Mouse (Mus musculus): ENCODE measurements at regions not wholly inside any gene's neighbourhood (a gene's known extent, or its start where the extent isn't known, plus 50 kb on each side); places are given as distances from the start of the nearest gene placed in this dataset.
"Not testable (repeated sequence)": the region's sequence is repeated elsewhere in the genome, so short reads cannot be mapped to it uniquely, and the experiment has no call there.

- Histone ChIP-seq H3K27ac (ENCODE audit: low read depth, low read length) (no peak overlapping the region), H3K27me3 (ENCODE audit: insufficient read depth, low read length) (no peaks in the 10 kb centered on the region), H3K36me3 (ENCODE audit: insufficient read depth, low read length) (no peaks in the 10 kb centered on the region), H3K9ac (replicated peaks; ENCODE audit: low read length, poor library complexity, severe bottlenecking) (no peak overlapping the region), H3K4me2 (ENCODE audit: low read depth, low read length, poor library complexity, severe bottlenecking) (no peak overlapping the region), H3K4me1 (ENCODE audit: insufficient read depth, low read length) (no peaks in the 10 kb centered on the region), H3K4me3 (ENCODE audit: low read depth, low read length) (no peak overlapping the region), H3K9me3 (ENCODE audit: low read length) (no peaks in the 10 kb centered on the region)
- ATAC-seq (ENCODE audit: low FRiP score) (no peak), DNase-seq (ENCODE audit: low spot score) (no peak)
- TF ChIP-seq CTCF (IDR thresholded peaks at IDR 0.05) = no peak
- 86% methylated on average over 2 of the region's 2 CpGs for WGBS
Observed at GRCm38 (mm10) chr17:16726904-16727303, 337.0 kb upstream of the Zfp960 start.

GRCm38 (mm10) chr17:16753090-16753489 lies 310.8 kb upstream of the Zfp960 start:
- Histone ChIP-seq H3K9me3 (ENCODE audit: low read length) (no peaks in the 10 kb centered on the region), H3K4me3 (ENCODE audit: low read depth, low read length) (no peak overlapping the region), H3K27ac (ENCODE audit: low read depth, low read length) (no peak overlapping the region), H3K4me1 (ENCODE audit: insufficient read depth, low read length) (no peaks in the 10 kb centered on the region), H3K9ac (replicated peaks; ENCODE audit: low read length, poor library complexity, severe bottlenecking) (no peak overlapping the region), H3K36me3 (ENCODE audit: insufficient read depth, low read length) (no peaks in the 10 kb centered on the region), H3K27me3 (ENCODE audit: insufficient read depth, low read length) (no peaks in the 10 kb centered on the region), H3K4me2 (ENCODE audit: low read depth, low read length, poor library complexity, severe bottlenecking) (no peak overlapping the region)
- ATAC-seq (ENCODE audit: low FRiP score) (peak; percentile 52), DNase-seq (ENCODE audit: low spot score) (peak; percentile 5)
- no peak for TF ChIP-seq CTCF (IDR thresholded peaks at IDR 0.05)
- WGBS = 57% methylated on average over 4 of the region's 4 CpGs

- H3K4me3 ChIP-seq (ENCODE audit: low read depth, low read length); DNase-seq (ENCODE audit: low spot score); ATAC-seq (ENCODE audit: low FRiP score); H3K9ac ChIP-seq (replicated peaks; ENCODE audit: low read length, poor library complexity, severe bottlenecking); H3K4me1 ChIP-seq (ENCODE audit: insufficient read depth, low read length); H3K4me2 ChIP-seq (ENCODE audit: low read depth, low read length, poor library complexity, severe bottlenecking); H3K36me3 ChIP-seq (ENCODE audit: insufficient read depth, low read length); H3K27ac ChIP-seq (ENCODE audit: low read depth, low read length); H3K9me3 ChIP-seq (ENCODE audit: low read length); H3K27me3 ChIP-seq (ENCODE audit: insufficient read depth, low read length): not testable (repeated sequence)
- WGBS = 97% methylated on average over 7 of the region's 7 CpGs
Observed at GRCm38 (mm10) chr17:16770587-16770986, 293.3 kb upstream of the Zfp960 start.

- DNase-seq (ENCODE audit: low spot score) (no peak), ATAC-seq (ENCODE audit: low FRiP score) (no peak)
- Histone ChIP-seq H3K4me1 (ENCODE audit: insufficient read depth, low read length) (no peaks in the 10 kb centered on the region), H3K27ac (ENCODE audit: low read depth, low read length) (no peak overlapping the region), H3K9me3 (ENCODE audit: low read length) (no peaks in the 10 kb centered on the region), H3K36me3 (ENCODE audit: insufficient read depth, low read length) (no peaks in the 10 kb centered on the region), H3K27me3 (ENCODE audit: insufficient read depth, low read length) (no peaks in the 10 kb centered on the region), H3K9ac (replicated peaks; ENCODE audit: low read length, poor library complexity, severe bottlenecking) (no peak overlapping the region), H3K4me3 (ENCODE audit: low read depth, low read length) (no peak overlapping the region), H3K4me2 (ENCODE audit: low read depth, low read length, poor library complexity, severe bottlenecking) (no peak overlapping the region)
- 57% methylated on average over 5 of the region's 5 CpGs for WGBS
- TF ChIP-seq CTCF (IDR thresholded peaks at IDR 0.05) = no peak
Observed at GRCm38 (mm10) chr17:16798316-16798715, 265.6 kb upstream of the Zfp960 start.

GRCm38 (mm10) chr17:16804986-16805385 lies 258.9 kb upstream of the Zfp960 start:
- H3K27me3 ChIP-seq (ENCODE audit: insufficient read depth, low read length) = no peaks in the 10 kb centered on the region
- no peak for TF ChIP-seq CTCF (IDR thresholded peaks at IDR 0.05)
- H3K9ac ChIP-seq (replicated peaks; ENCODE audit: low read length, poor library complexity, severe bottlenecking) = no peak overlapping the region
- no peaks in the 10 kb centered on the region for H3K36me3 ChIP-seq (ENCODE audit: insufficient read depth, low read length)
- ATAC-seq (ENCODE audit: low FRiP score) (no peak), DNase-seq (ENCODE audit: low spot score) (no peak)
- no peaks in the 10 kb centered on the region for H3K4me1 ChIP-seq (ENCODE audit: insufficient read depth, low read length)
- H3K4me3 ChIP-seq (ENCODE audit: low read depth, low read length) = no peak overlapping the region
- 59% methylated on average over 3 of the region's 3 CpGs for WGBS
- H3K9me3 ChIP-seq (ENCODE audit: low read length) = no peaks in the 10 kb centered on the region
- H3K27ac ChIP-seq (ENCODE audit: low read depth, low read length) = no peak overlapping the region
- H3K4me2 ChIP-seq (ENCODE audit: low read depth, low read length, poor library complexity, severe bottlenecking) = no peak overlapping the region

- Histone ChIP-seq H3K36me3 (ENCODE audit: insufficient read depth, low read length) (no peaks in the 10 kb centered on the region), H3K4me1 (ENCODE audit: insufficient read depth, low read length) (no peaks in the 10 kb centered on the region), H3K27me3 (ENCODE audit: insufficient read depth, low read length) (no peaks in the 10 kb centered on the region), H3K27ac (ENCODE audit: low read depth, low read length) (no peak overlapping the region), H3K9ac (replicated peaks; ENCODE audit: low read length, poor library complexity, severe bottlenecking) (no peak overlapping the region), H3K9me3 (ENCODE audit: low read length) (no peaks in the 10 kb centered on the region), H3K4me2 (ENCODE audit: low read depth, low read length, poor library complexity, severe bottlenecking) (no peak overlapping the region), H3K4me3 (ENCODE audit: low read depth, low read length) (no peak overlapping the region)
- ATAC-seq (ENCODE audit: low FRiP score) (no peak), DNase-seq (ENCODE audit: low spot score) (no peak)
- no peak for TF ChIP-seq CTCF (IDR thresholded peaks at IDR 0.05)
- 24% methylated on average over 3 of the region's 3 CpGs for WGBS
Observed at GRCm38 (mm10) chr17:16818421-16818820, 245.5 kb upstream of the Zfp960 start.
